Mouse (Mus musculus) 416B (cell line): ENCODE measurements around the gene Tmem186.

Source experiments
- DNase-seq: peaks from one replicate; pipeline ENCODE4 v3.0.0; 2011; ENCODE audit warnings: low read depth

Tmem186 gene

DNA sequence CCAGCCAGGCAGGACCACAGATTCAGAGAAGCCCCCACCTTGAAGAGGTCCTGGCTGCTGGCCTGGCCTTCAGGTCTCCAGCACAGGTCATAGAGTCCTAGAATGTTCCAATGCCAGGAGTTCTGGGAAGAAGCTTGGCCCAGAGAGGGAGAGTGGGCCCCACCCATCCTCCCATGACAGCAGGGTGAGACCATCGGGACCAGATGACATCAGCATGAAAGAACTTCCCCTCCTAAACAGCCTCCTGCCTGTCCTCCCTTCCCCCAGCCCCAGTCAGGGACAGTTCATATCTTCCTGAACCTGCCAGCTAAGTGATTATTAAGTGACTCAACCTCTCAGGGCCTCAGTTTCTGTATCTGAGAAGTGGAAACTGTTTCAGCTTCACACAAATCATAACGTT lies 28.9 kb upstream of the Tmem186 start:
- peak; percentile 62 for DNase-seq

DNA sequence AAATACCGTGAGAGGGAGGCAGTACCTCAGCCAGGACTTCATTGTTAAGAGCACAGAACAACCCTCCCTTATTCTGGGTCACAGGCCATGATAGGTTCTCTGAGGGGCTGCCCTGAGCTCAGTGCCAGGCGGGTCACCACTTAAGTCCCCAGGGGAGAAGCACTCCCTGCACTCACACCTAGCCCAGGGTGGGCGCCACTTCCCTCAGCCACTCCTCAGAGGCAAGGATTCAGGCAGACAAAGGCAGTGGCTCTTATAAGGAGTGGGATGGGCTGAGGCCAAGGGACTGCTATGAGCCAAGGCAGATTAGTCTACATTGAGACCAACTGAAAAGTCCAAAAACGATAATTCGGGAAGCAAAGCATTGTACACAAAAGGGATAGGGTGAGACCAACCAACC lies 27.9 kb upstream of the Tmem186 start:
- DNase-seq = no peak

GRCm38 (mm10) chr16:8663606-8664539 lies 26.4 kb upstream of the Tmem186 start:
- DNase-seq = no peak

- DNase-seq = peak; percentile 27
Observed at GRCm38 (mm10) chr16:8663022-8663421, 25.5 kb upstream of the Tmem186 start.

GRCm38 (mm10) chr16:8658764-8659163 lies 21.3 kb upstream of the Tmem186 start:
- no peak for DNase-seq

GRCm38 (mm10) chr16:8658349-8658748 lies 20.8 kb upstream of the Tmem186 start:
- DNase-seq = no peak

- no peak for DNase-seq
Observed at GRCm38 (mm10) chr16:8656256-8656655, 18.7 kb upstream of the Tmem186 start.

GRCm38 (mm10) chr16:8655599-8655998 lies 18.1 kb upstream of the Tmem186 start:
- no peak for DNase-seq

DNA sequence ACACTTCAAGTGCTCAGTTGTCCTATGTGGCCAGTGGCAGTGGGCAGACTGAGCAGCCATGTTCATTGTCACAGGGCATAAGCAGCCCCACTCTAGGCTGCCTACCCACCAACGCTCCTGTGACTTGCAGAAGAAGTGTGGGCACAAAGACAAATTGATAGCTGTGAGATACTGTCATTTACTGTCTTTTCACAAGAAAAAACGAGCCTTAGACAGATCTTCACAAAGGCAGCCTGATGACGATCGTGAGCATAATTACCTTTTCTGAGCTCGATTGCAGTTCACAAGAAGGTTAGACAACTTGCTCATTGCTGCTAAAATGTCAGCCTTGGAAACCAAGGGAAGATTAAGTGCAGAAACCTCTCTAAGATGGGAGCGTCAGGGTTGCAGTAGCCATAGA lies 17.6 kb upstream of the Tmem186 start:
- DNase-seq = no peak

- DNase-seq = no peak
Observed at GRCm38 (mm10) chr16:8650007-8650406, 12.5 kb upstream of the Tmem186 start.

- DNase-seq = no peak
Observed at GRCm38 (mm10) chr16:8645546-8645945, 8.0 kb upstream of the Tmem186 start.

DNA sequence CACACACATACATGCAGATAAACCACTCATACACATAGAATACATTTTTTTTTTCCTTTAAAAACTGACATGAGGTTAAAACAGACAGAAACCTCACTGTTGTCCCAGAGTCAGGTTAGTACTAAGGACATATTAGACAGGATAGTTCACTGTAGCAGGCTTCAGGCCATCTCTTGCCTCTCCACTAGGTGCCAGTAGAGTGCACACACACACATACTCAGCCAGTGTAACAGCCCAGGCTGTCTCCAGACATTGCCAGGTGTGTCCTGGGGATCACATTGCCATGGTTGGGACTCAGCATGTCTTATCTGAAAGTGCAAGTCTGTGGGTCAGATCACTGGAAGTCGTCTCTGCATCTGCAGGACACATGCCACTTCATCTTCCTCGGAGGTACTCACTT lies 6.3 kb upstream of the Tmem186 start:
- DNase-seq = peak; percentile 70

DNA sequence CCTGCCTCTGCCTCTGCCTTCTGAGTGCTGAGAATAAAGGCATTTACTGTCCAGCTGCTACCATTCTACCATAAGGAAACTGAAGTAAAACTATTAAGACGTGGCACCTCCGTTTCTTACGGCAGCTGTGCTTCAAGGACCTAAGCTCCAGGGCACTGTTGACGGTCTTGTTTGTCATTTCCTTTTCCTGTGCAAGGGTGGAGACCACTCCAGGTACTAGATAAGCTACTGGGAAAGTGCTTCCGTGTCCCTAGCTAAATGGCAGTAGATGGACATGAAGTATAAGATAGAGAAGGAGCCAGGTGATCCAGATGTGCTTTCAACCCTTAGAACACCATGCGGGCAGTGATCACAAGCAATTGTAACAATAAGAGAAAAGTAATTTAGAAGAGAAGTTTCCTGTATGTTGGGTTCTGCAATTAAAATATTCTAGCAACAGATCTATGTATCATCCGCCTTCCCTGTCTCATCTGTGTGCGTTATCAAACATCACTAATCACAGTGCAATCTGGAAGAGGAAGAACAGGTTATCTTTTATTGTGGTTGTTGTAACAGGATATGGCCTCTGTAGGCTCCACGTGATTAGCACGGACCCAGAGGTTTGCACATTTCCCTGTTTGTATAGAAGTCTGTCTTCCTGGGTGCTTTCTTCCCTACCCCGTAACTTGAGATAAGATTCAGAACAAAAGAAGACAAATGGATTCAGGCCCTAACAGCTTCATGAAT lies 2.1 kb upstream of the Tmem186 start:
- DNase-seq = peak; percentile 53

GRCm38 (mm10) chr16:8638131-8638530 lies 619 bp upstream of the Tmem186 start:
- DNase-seq = no peak

- no peak for DNase-seq
Observed at GRCm38 (mm10) chr16:8636867-8637216, 670 bp downstream of the Tmem186 start.

DNA sequence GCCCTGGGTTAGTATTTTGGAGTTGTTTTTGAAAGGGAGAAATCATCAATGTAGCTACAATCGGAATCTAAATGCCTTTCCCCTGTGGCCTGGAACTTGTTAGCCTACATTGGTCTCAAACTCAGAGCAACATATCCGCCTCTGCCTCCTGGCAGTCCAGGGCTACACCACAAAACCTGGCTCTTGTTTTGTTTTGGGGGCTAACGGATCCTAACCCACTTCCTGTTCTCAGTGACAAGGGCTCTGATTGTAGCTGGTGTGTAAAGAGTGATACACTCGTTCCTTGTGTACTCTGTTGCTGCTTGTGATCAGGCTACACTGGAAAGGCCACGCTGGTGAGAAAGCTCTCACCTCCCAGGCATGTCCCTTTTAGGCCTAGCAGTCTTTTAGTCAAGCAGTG lies 6.1 kb downstream of the Tmem186 start:
- DNase-seq = peak; percentile 37

GRCm38 (mm10) chr16:8630419-8630818 lies 7.1 kb downstream of the Tmem186 start:
- peak; percentile 28 for DNase-seq

GRCm38 (mm10) chr16:8620315-8621115 lies 17.0 kb downstream of the Tmem186 start:
- no peak for DNase-seq

DNA sequence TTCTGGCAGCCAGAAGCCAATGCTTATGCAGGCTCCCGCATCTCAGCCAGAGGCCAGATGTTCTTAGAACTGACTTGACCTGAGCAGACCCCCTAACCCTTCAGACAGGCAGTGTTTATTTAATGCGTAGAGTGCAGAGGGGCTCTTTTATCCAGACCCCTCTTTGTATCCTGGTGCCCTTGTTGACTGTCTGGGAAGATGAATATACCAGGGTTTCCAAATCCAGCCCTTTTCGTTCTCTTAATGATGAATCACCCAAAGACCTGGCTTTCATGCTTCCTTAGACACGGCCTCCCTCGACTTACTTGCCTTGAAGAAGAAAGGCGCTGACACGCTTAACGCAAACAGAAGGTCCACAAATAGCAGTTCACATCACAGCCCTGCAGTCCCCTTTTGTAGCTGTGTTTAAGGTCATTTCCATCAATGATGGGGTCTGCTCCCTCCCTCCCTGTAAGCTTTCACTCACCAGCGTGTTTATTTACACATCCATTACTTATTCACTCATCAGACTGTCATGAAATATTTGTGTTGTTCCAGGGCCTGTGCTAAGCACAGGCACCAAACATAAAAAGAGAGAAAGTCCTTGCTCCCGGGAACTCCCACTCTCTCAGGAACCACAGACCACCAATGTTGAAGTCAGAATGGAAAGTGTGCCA lies 17.7 kb downstream of the Tmem186 start:
- no peak for DNase-seq

- DNase-seq = no peak
Observed at GRCm38 (mm10) chr16:8613447-8613846, 24.1 kb downstream of the Tmem186 start.

DNA sequence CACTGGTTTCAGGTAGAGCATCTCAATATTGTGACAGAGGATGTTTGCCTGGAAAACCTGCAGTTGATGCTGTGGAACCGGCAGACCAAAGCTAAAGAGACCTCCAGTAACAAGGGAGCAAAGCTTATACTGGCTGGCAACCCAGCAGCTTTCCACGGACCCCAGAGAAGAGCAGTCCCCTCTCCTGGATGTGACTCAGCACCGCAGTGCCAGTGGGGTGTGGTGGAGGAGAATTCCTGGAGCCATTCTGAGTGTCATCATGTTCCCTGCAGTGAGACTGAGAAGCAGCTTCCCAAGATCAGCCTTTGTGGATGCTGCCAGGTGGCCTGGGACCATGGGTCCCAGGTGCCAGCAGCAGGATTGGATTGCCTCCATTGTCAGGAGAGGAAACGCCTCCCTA lies 24.5 kb downstream of the Tmem186 start:
- no peak for DNase-seq
